Mouse (Mus musculus) naive thymus-derived CD4-positive, alpha-beta T cell, adult 2 months (primary cell): ENCODE results near the gene Opn4.
A peak's percentile ranks its signal among the peaks of the same experiment; 100 is the strongest.

ENCODE experiments used
- DNase-seq: peaks from one replicate; pipeline ENCODE4 v3.0.0-alpha.2; 2011; ENCODE audit warnings: low read depth

Gene Opn4

GRCm38 (mm10) chr14:34562393-34562792 lies 37.5 kb downstream of the Opn4 start:
- DNase-seq = no peak

DNA sequence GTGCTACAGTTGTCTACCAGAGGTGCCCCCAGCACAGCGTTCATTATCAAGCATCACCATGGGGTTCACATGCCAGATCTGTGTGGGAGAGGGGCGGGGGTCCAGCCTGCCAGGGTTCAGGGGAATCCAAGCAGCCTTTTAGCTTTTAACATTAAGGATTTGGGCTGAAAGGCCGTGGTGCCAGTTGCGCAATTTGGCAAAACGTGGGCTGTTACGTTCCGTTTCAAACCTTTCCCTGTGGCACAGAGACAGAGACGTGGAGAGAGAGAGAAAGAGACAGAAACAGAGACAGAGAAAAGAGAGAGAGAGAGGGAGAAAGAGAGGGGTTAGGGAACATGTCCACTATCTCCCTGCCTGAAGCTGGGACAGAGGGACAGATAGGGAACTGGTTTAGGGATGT lies 38.3 kb downstream of the Opn4 start:
- no peak for DNase-seq

- DNase-seq = no peak
Measured at GRCm38 (mm10) chr14:34558947-34559346, 41.0 kb downstream of the Opn4 start.

DNA sequence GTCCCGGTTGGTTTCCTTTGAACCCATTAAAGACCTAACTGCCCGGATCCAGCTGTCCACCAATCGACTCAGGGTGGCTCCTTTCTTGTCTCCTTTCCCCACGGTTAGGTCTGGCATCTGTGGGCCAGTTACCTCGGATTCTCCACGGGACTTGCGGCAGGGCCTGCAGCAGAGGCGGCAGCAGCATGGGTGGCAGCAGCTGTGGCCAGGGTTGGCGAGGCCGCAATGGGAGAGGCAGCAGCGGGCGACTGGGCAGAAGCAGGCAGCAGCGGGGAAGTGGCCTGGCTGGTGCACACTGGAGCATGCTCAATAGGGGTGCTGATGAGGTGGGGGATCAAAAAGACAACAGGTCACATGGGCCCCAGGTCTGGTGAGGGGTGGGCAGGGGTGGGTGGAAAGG lies 44.7 kb downstream of the Opn4 start:
- no peak for DNase-seq

- DNase-seq = no peak
Measured at GRCm38 (mm10) chr14:34554047-34554446, 45.9 kb downstream of the Opn4 start.

GRCm38 (mm10) chr14:34553470-34553869 lies 46.5 kb downstream of the Opn4 start:
- DNase-seq = no peak

DNA sequence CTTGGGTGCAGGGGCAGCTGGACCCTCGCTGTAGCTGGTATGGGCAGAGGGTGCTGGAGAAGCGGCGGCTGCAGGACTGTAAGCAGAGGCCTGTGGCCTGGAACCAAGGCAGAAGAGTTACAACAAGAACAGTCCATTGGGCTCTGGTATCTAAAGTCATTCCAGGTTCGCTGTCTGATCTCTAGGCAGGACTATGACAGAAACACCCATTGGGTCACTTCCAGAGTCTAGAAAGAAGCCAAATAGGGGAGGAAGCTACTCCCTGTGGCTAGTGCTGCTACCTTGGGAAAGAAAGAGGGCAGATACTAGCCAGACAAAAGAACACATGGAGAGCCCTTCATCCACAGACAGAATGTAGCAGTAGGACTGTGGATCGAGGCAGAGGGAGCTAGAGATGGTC lies 47.7 kb downstream of the Opn4 start:
- no peak for DNase-seq

- DNase-seq = peak; percentile 73
Measured at GRCm38 (mm10) chr14:34549004-34549671, 50.8 kb downstream of the Opn4 start.

DNA sequence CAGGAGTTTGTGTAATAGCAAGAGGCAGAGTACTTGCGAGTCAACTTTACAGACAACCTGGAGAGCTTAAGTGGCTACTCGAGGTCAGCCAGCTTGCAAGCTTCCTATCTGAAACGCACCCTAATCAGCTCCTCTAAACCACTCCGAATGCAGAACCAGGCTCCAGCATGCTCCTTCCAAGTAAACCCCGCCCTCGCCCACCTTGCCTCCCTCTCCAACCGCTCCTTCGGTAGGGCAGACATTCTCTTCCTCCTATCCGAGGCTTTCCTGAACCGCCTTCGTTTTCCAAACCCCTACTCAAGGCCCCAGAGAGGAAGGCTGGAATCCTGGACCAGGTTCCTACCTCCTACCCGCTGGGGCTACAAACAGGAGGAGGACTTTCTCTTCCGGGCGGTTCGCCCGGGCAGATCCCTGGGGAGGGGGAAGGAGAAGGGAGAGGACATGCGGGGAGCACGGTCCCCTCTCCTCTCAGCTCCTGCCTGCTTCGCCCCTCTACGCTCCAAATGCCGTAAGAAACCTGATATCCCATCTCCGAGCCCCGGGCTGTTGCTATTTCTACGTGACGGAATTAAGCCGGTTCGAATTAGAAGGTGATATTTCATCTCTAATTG lies 51.4 kb downstream of the Opn4 start:
- peak; percentile 19 for DNase-seq

DNA sequence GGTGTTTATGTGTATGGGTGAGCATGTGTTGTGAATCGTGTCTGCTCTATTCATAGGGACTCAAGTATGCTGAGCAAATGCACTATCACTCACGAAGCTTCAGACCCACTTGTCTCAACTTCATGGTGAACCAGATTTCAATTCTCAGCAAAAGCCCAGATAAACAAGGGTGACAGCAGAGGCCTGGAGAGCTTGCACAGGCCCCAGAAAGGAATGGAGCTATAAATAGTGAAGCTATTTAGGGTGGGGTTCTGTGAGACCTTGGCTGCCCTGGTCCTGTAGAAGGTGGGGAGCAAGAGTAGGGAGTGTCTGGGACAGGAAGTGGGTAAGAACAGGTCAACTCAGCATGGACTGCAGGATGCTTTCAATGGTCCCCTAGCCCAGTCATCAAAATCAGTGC lies 55.4 kb downstream of the Opn4 start:
- no peak for DNase-seq

DNA sequence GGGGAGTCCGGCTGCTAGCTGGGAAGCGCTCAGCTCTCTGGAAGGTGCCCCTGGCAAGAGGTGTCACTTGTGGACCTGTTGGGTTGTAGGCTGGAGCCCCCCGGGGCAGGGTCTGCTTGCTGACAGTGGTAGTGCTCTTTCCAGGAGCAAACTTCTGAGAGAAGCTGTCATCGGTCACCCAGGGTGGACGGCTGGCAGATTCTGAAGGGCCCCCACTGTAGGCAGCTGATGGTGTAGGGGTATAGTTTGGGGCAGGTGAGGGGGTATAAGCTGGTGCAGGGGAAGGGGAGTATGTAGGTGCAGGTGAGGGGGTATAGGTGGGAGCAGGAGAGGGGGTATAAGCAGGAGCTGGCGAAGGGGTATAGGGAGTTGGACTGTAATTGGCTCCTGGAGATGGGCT lies 55.9 kb downstream of the Opn4 start:
- no peak for DNase-seq

DNA sequence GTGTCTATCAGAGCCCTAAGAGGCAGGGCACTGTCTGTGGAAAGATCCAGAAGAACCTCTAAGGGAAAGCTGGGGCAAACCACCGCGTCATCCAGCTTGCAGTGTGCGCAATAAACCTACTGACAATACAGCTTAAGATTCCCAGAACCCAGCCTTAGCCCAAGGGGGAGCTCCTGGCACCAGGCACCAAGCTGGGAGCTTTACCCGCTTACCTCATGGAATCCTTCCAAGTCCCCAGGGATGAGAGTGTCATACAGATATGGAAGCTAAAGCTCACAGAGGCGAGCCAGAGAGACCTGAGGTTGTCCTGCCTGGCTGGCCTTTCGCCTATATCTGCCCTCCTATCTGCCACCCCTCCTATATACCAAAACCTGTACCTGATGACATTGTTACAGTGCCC lies 56.3 kb downstream of the Opn4 start:
- no peak for DNase-seq

DNA sequence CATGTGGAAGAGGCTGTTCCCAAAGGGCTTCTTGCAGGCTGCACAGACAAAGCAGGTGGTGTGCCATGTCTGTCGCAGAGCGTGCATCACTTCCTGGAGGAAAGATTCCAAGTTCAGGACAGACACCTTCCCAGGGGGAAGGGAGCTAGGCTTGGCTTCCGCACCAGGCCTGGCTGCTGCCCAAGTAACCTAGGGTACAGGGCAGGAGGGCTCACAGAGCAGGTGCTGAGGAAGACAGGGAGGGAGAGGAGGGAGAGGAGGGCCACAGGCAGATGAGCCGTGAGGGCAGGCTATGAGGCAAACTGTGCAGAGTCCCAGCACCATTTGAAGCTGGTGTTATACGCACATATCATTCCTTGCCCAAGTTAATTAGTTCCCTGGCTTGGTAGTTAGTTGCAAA lies 58.0 kb downstream of the Opn4 start:
- no peak for DNase-seq

- no peak for DNase-seq
Measured at GRCm38 (mm10) chr14:34540685-34541162, 59.2 kb downstream of the Opn4 start.
